Mouse (Mus musculus) cerebellum, adult 2 months (tissue): ENCODE data around the gene Maats1. TPM values are rescaled to one million over a fixed set of nuclear protein-coding genes. Genes with fewer than 3 reads are reported as not detected.

ENCODE experiments used
- DNase-seq, 2 experiments: peaks; one replicate each; pipeline ENCODE4 v3.0.0; 2021
- H3K27ac ChIP-seq: fragments of 200-500 bp; 2 replicates; pipeline ENCODE4 v1.5.1; 2012; ENCODE audit warnings: low read length, control low read depth, inconsistent platforms; ENCODE audit not compliant: insufficient read depth
- H3K27me3 ChIP-seq: fragments of 200-500 bp; 2 replicates; pipeline ENCODE4 v1.6.1; 2012; ENCODE audit warnings: inconsistent platforms, mild to moderate bottlenecking, low read length, moderate library complexity; ENCODE audit not compliant: control insufficient read depth, insufficient read depth
- H3K4me1 ChIP-seq: fragments of 200-500 bp; 2 replicates; pipeline ENCODE4 v1.6.1; 2011; ENCODE audit warnings: low read length; ENCODE audit not compliant: control insufficient read depth, insufficient read depth
- H3K4me3 ChIP-seq: fragments of 200-500 bp; replicated peaks from 2 replicates; pipeline ENCODE3; 2011; ENCODE audit warnings: mild to moderate bottlenecking, low read depth, low read length, control low read depth; ENCODE audit not compliant: insufficient read depth
- CTCF ChIP-seq: fragments of 200-500 bp; IDR thresholded peaks from 2 replicates; pipeline ENCODE4 v1.5.1; 2011; ENCODE audit warnings: low read depth, mild to moderate bottlenecking, control low read depth, low read length, moderate library complexity, borderline replicate concordance; ENCODE audit not compliant: insufficient read depth
- POLR2A ChIP-seq: fragments of 200-500 bp; IDR thresholded peaks from 2 replicates; pipeline ENCODE4 v1.6.1; 2011; ENCODE audit warnings: low read length, control low read depth, borderline replicate concordance; ENCODE audit not compliant: insufficient read depth
- WGBS: fragments of 180-500 bp; shearing (Covaris S2); methylation state at CpG from one replicate; pipeline ENCODE4 v1.1.7; 2018; 5-methylcytosine and 5-hydroxymethylcytosine counted together
- polyA plus RNA-seq: library from polyadenylated mRNA; depleted of rRNA; stranded (reverse); fragments of >200 nt; gene quantifications from 2 replicates; pipeline ENCODE4 v1.2.3, GENCODE M21; 2012

The Maats1 gene
- polyA plus RNA-seq, 1 experiment: 0.39 TPM

DNA sequence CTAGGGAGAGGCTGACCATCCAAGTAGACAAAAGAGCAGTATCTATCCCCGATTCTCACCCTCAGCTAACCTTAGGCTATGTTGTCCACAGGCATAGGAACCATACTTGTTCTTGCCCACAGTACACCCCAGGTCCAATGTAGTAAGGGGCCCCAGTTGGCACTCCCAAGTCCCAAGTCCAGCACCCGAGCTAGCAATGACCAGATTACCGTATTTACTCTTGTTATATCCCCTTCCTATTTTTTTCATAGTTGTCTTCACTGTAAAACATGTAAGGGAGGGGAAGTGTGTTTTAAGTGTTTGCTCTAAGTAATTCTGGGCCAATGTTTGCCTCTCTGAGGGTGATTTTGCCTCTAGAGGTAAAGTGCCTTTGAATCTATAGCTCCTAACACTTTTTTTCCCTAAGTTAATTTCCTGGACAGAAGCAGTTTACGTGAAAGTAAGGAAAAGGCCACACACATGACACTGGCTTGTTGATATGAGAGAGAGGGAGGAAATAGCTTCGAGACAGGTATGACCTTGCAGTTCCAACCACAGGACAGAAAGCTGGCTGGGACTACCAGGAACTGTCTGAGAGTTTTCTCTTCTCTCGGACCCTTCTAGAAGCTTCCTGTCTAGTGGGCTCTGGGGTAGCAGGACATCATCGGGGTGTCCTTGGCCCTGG, 47.1 kb downstream of the Maats1 start, which contains the start of gene Nr1i2:
Nr1i2 (minus strand) TSS at position 140 of the 664 bp plus-strand sequence.
- DNase-seq: no peak
- no peaks in the 10 kb centered on the region for H3K4me1 ChIP-seq
- TF ChIP-seq POLR2A: no peak
- no peak for TF ChIP-seq CTCF
- no peaks in the 10 kb centered on the region; the same call in 1 of the 2 replicates for H3K27me3 ChIP-seq
- H3K4me3 ChIP-seq: no peak within 1 kb of the TSS
- 68% methylated on average over 7 of the region's 7 CpGs for WGBS
- no peak within 1 kb of the TSS for H3K27ac ChIP-seq

DNA sequence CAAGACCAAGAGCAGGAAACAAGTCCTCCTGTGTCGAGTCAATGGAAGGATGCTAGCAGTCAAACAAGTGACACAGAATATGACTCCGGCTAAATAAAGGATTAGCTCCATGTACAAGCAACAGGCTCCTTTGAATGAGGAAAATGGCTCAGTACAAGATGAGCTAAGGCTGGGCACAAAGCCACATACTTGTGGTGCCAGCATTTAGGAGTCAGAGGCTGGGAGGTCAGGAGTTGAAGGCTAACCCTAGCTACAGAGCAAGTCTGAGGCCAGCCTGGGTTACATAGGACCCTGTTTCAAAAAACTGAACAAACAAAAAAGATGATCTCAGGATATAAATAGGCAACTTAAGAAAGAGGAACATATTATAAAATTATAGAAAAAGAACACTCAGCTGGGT, 51.8 kb downstream of the Maats1 start:
- H3K4me3 ChIP-seq: no peak overlapping the region
- TF ChIP-seq CTCF (no peak), POLR2A (no peak)
- H3K4me1 ChIP-seq: no peaks in the 10 kb centered on the region
- WGBS: 72% methylated on average over 2 of the region's 2 CpGs
- no peak for DNase-seq
- H3K27ac ChIP-seq: no peak overlapping the region
- H3K27me3 ChIP-seq: no peaks in the 10 kb centered on the region

DNA sequence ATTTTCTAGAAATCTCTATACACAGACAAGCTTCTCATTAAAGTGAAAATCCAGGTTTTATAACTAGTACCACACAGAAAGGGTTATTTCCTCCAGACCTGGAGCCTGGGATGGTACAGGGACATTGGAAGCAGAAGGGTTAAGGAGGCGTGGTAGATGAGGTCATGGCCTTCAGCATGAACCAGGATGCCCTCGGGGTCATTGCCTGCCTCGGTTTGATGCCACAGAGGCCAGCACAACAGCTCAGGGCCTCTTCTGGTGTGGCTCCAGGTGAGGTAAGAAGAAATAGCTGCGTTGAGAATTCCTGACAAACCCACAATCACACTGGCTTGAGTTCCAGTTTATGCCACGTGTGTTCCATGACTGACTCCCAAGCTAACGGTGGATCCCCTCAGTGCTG, 53.1 kb downstream of the Maats1 start:
- H3K4me3 ChIP-seq: no peak overlapping the region
- whole genome bisulfite sequencing: 33% methylated on average over 6 of the region's 6 CpGs
- H3K4me1 ChIP-seq: no peaks in the 10 kb centered on the region
- H3K27ac ChIP-seq: no peak overlapping the region
- DNase-seq: no peak
- no peaks in the 10 kb centered on the region for H3K27me3 ChIP-seq
- TF ChIP-seq POLR2A (no peak), CTCF (no peak)

- DNase-seq: no peak
- H3K27ac ChIP-seq: no peak overlapping the region
- no peaks in the 10 kb centered on the region for H3K4me1 ChIP-seq
- 80% methylated on average over 3 of the region's 3 CpGs for WGBS
- no peaks in the 10 kb centered on the region for H3K27me3 ChIP-seq
- TF ChIP-seq CTCF (no peak), POLR2A (no peak)
- no peak overlapping the region for H3K4me3 ChIP-seq
Observed at GRCm38 (mm10) chr16:38287762-38288161, 54.2 kb downstream of the Maats1 start.

DNA sequence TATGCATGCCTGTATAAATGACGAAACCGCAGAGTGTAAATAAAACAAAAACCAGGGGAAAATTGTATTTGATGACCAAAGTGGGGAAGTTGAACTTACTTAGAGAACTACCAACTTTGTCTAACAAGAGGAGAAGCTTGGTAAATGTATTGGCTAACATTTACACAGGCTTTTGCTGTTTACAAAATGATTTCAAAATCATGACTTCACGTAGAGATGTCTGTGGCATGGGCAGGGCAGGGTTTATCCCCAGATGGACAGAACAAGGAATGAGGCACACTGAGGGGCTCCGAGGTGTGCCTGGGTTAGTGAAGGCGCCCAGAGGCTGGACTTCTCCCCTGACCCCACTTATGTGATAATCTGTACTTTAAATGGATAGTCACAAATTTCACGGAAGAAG, 54.6 kb downstream of the Maats1 start:
- WGBS: 89% methylated on average over 6 of the region's 6 CpGs
- H3K27ac ChIP-seq: no peak overlapping the region
- no peak for TF ChIP-seq POLR2A
- TF ChIP-seq CTCF: no peak

GRCm38 (mm10) chr16:38286541-38286940, 55.4 kb downstream of the Maats1 start:
- TF ChIP-seq POLR2A: no peak
- 27% methylated on average over 4 of the region's 4 CpGs for WGBS
- H3K4me1 ChIP-seq: no peaks in the 10 kb centered on the region
- no peak overlapping the region for H3K4me3 ChIP-seq
- DNase-seq: no peak
- no peak overlapping the region for H3K27ac ChIP-seq
- H3K27me3 ChIP-seq: no peaks in the 10 kb centered on the region

More for the DNA sequence above, 54.6 kb downstream of the Maats1 start:
- Histone ChIP-seq H3K4me3 (no peak overlapping the region), H3K27me3 (no peaks in the 10 kb centered on the region), H3K4me1 (no peaks in the 10 kb centered on the region)
- DNase-seq: no peak

DNA sequence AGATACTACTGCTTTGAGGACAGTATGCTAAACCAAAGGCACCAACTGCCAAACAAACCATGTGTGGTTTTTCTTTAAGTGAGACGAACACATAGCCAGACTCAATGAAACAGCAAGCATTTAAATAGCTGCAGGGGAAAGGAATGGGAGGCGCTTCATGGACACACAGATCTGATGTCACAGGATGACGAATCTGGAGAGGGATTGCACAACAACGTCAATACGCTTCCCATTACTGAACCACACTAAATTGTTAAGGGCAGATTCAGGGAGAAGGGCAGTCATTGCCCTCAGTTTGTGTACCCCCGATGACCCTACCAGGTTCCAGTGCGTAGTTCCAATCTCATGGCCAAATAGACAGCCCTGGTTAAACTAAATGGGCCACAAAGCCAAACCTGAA, 56.1 kb downstream of the Maats1 start:
- Histone ChIP-seq H3K27ac (no peak overlapping the region), H3K4me1 (no peaks in the 10 kb centered on the region), H3K27me3 (no peaks in the 10 kb centered on the region), H3K4me3 (no peak overlapping the region)
- DNase-seq: no peak
- 90% methylated on average over 7 of the region's 7 CpGs for WGBS
- no peak for TF ChIP-seq CTCF
- TF ChIP-seq POLR2A: no peak

- Histone ChIP-seq H3K27me3 (no peaks in the 10 kb centered on the region), H3K27ac (no peak overlapping the region), H3K4me3 (no peak overlapping the region), H3K4me1 (no peaks in the 10 kb centered on the region)
- WGBS: 39% methylated on average over 3 of the region's 3 CpGs
- no peak for DNase-seq
- TF ChIP-seq CTCF (no peak), POLR2A (no peak)
Observed at GRCm38 (mm10) chr16:38283300-38283699, 58.6 kb downstream of the Maats1 start.
